Mouse (Mus musculus) right cerebral cortex, adult 2 months (tissue): ENCODE results near the gene Ripor3.

Experiments
- DNase-seq, 2 experiments: peaks; one replicate each; pipeline ENCODE4 v3.0.0; 2021 to 2022; ENCODE audit warnings: low spot score in 2 of 2

Gene Ripor3

GRCm38 (mm10) chr2:168031842-168032241 is 21.4 kb upstream of the Ripor3 start:
- DNase-seq: no peak

GRCm38 (mm10) chr2:168028376-168028775 is 18.0 kb upstream of the Ripor3 start:
- DNase-seq: no peak

GRCm38 (mm10) chr2:168026467-168026866 is 16.0 kb upstream of the Ripor3 start:
- DNase-seq: no peak

GRCm38 (mm10) chr2:168025882-168026281 is 15.5 kb upstream of the Ripor3 start:
- no peak for DNase-seq

- DNase-seq: peak; percentile 80 to 87
Observed at GRCm38 (mm10) chr2:168025174-168025573, 14.8 kb upstream of the Ripor3 start.

GRCm38 (mm10) chr2:168023763-168024402 is 13.5 kb upstream of the Ripor3 start:
- DNase-seq: no peak

GRCm38 (mm10) chr2:168019201-168019715 is 8.8 kb upstream of the Ripor3 start:
- DNase-seq: peak in 1 of 2 experiments; percentile 7

GRCm38 (mm10) chr2:168016951-168017391 is 6.6 kb upstream of the Ripor3 start:
- DNase-seq: peak; percentile 72 to 73

GRCm38 (mm10) chr2:168010893-168011292 is 475 bp upstream of the Ripor3 start:
- no peak for DNase-seq

GRCm38 (mm10) chr2:168008132-168008531 is 2.3 kb downstream of the Ripor3 start:
- no peak for DNase-seq

GRCm38 (mm10) chr2:168006489-168006888 is 3.9 kb downstream of the Ripor3 start:
- no peak for DNase-seq

GRCm38 (mm10) chr2:168005616-168006015 is 4.8 kb downstream of the Ripor3 start:
- DNase-seq: no peak

GRCm38 (mm10) chr2:168005005-168005404 is 5.4 kb downstream of the Ripor3 start:
- no peak for DNase-seq

GRCm38 (mm10) chr2:168004369-168004768 is 6.0 kb downstream of the Ripor3 start:
- DNase-seq: no peak

- DNase-seq: no peak
Observed at GRCm38 (mm10) chr2:168003431-168003830, 7.0 kb downstream of the Ripor3 start.

- DNase-seq: no peak
Observed at GRCm38 (mm10) chr2:168002884-168003283, 7.5 kb downstream of the Ripor3 start.

GRCm38 (mm10) chr2:168002188-168002587 is 8.2 kb downstream of the Ripor3 start:
- DNase-seq: no peak

GRCm38 (mm10) chr2:167999145-167999743 is 11.2 kb downstream of the Ripor3 start:
- DNase-seq: no peak

- no peak for DNase-seq
Observed at GRCm38 (mm10) chr2:167997562-167997961, 12.9 kb downstream of the Ripor3 start.

GRCm38 (mm10) chr2:167996672-167997215 is 13.7 kb downstream of the Ripor3 start:
- no peak for DNase-seq

GRCm38 (mm10) chr2:167995870-167996635 is 14.4 kb downstream of the Ripor3 start:
- DNase-seq: no peak

GRCm38 (mm10) chr2:167993260-167993659 is 17.2 kb downstream of the Ripor3 start:
- DNase-seq: no peak
